Mouse (Mus musculus) liver, embryonic 14.5 days (tissue): Measurements from ENCODE around the gene Prkg1.

Experiments
- CTCF ChIP-seq: IDR thresholded peaks from 2 replicates; pipeline ENCODE4 v1.5.1; 2016; ENCODE audit warnings: antibody characterized with exemption, low read depth, control low read depth
- EP300 ChIP-seq: IDR thresholded peaks from 2 replicates; pipeline ENCODE4 v1.6.1; 2016; ENCODE audit warnings: antibody characterized with exemption, low read depth

DNA sequence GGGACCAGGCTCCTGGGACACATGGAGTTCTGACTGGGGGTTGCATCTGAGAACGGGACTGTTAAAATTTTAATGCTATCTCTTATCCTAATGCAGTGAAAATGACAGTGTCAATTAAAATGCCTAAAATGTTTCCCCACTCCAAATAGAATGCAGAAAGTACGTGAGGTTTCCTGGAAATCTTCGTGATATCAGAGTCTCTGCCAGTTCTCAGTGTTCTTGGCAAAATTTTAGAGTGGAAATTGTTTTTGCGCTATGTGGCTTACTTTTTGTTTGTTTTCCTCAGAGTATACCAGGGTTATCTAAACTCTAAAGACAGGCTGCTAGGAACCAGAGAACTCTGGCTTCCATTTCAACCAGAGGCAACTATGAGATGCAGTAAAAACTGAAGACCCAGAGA, 50.4 kb downstream of the Prkg1 start:
- TF ChIP-seq CTCF = no peak
- TF ChIP-seq EP300 = no peak
